Comparison of ENCODE assay signal across 15 mouse cellular contexts in genomic region chr7:69510389-69510788, GRCm38 (mm10).
DNase-seq lines count a peak whose midpoint lies in the region; ATAC-seq and TF ChIP-seq lines count a peak whose summit lies in the region.
"Had no signal": no experiment of that assay in that cellular context is flagged by ENCODE, and none has a peak within 500 bp of the region (broad histone marks: within the 10 kb centered on the region; RNA-seq: fewer than 3 reads in every experiment).

No protein-coding gene starts in this region.

- WGBS in heart, embryonic 13.5 days, result 44% methylated on average over 8 of the region's 8 CpGs
- WGBS in heart, adult 2 months, result 58% methylated on average over 8 of the region's 8 CpGs

- no peaks in the 10 kb centered on the region for H3K36me3 ChIP-seq in heart, embryonic 13.5 days
- H3K36me3 ChIP-seq in heart, adult 2 months (ENCODE audit: control insufficient read depth, insufficient read depth, low read length), result no peaks in the 10 kb centered on the region
- H3K36me3 ChIP-seq: embryonic facial prominence, embryonic 13.5 days; liver, embryonic 13.5 days had no signal

- peak overlapping the region; percentile 39 for H3K4me3 ChIP-seq in heart, embryonic 13.5 days
- no peak overlapping the region for H3K4me3 ChIP-seq in heart, adult 2 months
- peak overlapping the region; percentile 35 for H3K4me3 ChIP-seq in layer of hippocampus, adult 2 months
- peak overlapping the region; percentile 20; the same call in 1 of the 2 replicates for H3K4me3 ChIP-seq in cortical plate, adult 2 months (ENCODE audit: insufficient read depth, low read length)
- H3K4me3 ChIP-seq: embryonic facial prominence, embryonic 13.5 days; liver, embryonic 13.5 days had no signal

- no peaks in the 10 kb centered on the region for H3K79me2 ChIP-seq in heart, adult 2 months (replicated peaks; ENCODE audit: control insufficient read depth, insufficient read depth, low read length)

- H3K9me3 ChIP-seq in heart, embryonic 13.5 days, result no peaks in the 10 kb centered on the region
- H3K9me3 ChIP-seq: embryonic facial prominence, embryonic 13.5 days; liver, embryonic 13.5 days had no signal

- DNase-seq in heart, adult 2 months, result no peak
- no peak for DNase-seq in layer of hippocampus, adult 2 months (ENCODE audit: low spot score in 2 of 2)
- DNase-seq in layer of hippocampus, adult 9-11 months, result no peak
- DNase-seq in Muller cell, postnatal 12 days (ENCODE audit: inconsistent ontology term), result peak; percentile 52
- no peak for DNase-seq in adrenal gland, postnatal 10 days
- DNase-seq in urinary bladder, adult 18-20 months (ENCODE audit: low spot score in 2 of 2), result no peak
- DNase-seq: cerebellum, adult 18-20 months; gastrocnemius, postnatal 14 days; liver, embryonic 13.5 days; lung, postnatal 14 days; thymus, postnatal 14 days had no signal

- no peaks in the 10 kb centered on the region for H3K4me1 ChIP-seq in heart, embryonic 13.5 days
- no peaks in the 10 kb centered on the region for H3K4me1 ChIP-seq in heart, adult 2 months (ENCODE audit: control insufficient read depth, insufficient read depth, low read length)
- H3K4me1 ChIP-seq in cortical plate, adult 2 months (ENCODE audit: control insufficient read depth, insufficient read depth, low read length), result no peaks in the 10 kb centered on the region
- H3K4me1 ChIP-seq: embryonic facial prominence, embryonic 13.5 days; liver, embryonic 13.5 days had no signal

- H3K27me3 ChIP-seq in heart, embryonic 13.5 days (replicated peaks), result no peaks in the 10 kb centered on the region
- no peaks in the 10 kb centered on the region for H3K27me3 ChIP-seq in heart, adult 2 months (ENCODE audit: control insufficient read depth, insufficient read depth, low read length)
- H3K27me3 ChIP-seq: embryonic facial prominence, embryonic 13.5 days; liver, embryonic 13.5 days had no signal

- TF ChIP-seq CTCF in heart, adult 2 months (IDR thresholded peaks at IDR 0.05), result no peak
- no peak for TF ChIP-seq CTCF in layer of hippocampus, adult 2 months (conservative IDR thresholded peaks at IDR 0.05)
- no peak for TF ChIP-seq CTCF in cortical plate, adult 2 months (IDR thresholded peaks at IDR 0.05; ENCODE audit: extremely low read depth, insufficient read depth, low read length)

- TF ChIP-seq EP300 in heart, adult 2 months (IDR thresholded peaks at IDR 0.05; ENCODE audit: insufficient read depth, low read depth, low read length), result no peak

- H3K4me2 ChIP-seq in heart, embryonic 13.5 days, result peak overlapping the region; percentile 54
- H3K4me2 ChIP-seq: embryonic facial prominence, embryonic 13.5 days; liver, embryonic 13.5 days had no signal

- H3K27ac ChIP-seq in heart, embryonic 13.5 days (replicated peaks), result no peak overlapping the region
- no peak overlapping the region for H3K27ac ChIP-seq in heart, adult 2 months
- H3K27ac ChIP-seq in layer of hippocampus, adult 2 months, result no peak overlapping the region
- no peak overlapping the region for H3K27ac ChIP-seq in cortical plate, adult 2 months (ENCODE audit: insufficient read depth, low read length)
- H3K27ac ChIP-seq: embryonic facial prominence, embryonic 13.5 days; liver, embryonic 13.5 days had no signal

- TF ChIP-seq POLR2A in heart, adult 2 months (IDR thresholded peaks at IDR 0.05; ENCODE audit: insufficient read depth, low read depth, low read length), result no peak
- no peak for TF ChIP-seq POLR2A in cortical plate, adult 2 months (IDR thresholded peaks at IDR 0.05; ENCODE audit: extremely low read depth, insufficient read depth, low read length)

- no peak overlapping the region for H3K9ac ChIP-seq in heart, embryonic 13.5 days
- no peak overlapping the region for H3K9ac ChIP-seq in heart, adult 2 months (ENCODE audit: low read depth, low read length)
- H3K9ac ChIP-seq: embryonic facial prominence, embryonic 13.5 days; liver, embryonic 13.5 days had no signal

- ATAC-seq in heart, embryonic 13.5 days (ENCODE audit: extremely low read depth, insufficient number of reproducible peaks, low FRiP score, low TSS enrichment), result no peak
- ATAC-seq: inflammation-experienced regulatory T-cells, adult 6 months had no signal

- intact Hi-C loops in heart, adult 2 months (cut with DNase I), result no loop called here
